Comparison of ENCODE assay signal across 8 mouse cellular contexts in genomic region chr17:47395376-47395913, GRCm38 (mm10). TPM values are rescaled to one million over a fixed set of nuclear protein-coding genes. Genes with fewer than 3 reads are reported as not detected.
A peak's percentile ranks its signal among the peaks of the same experiment; 100 is the strongest.
DNase-seq lines count a peak whose midpoint lies in the region; ATAC-seq lines count a peak whose summit lies in the region.

No protein-coding gene starts in this region.

- peak overlapping the region; percentile 44 for H3K4me3 ChIP-seq in embryonic facial prominence, embryonic 10.5 days
- peak overlapping the region; percentile 34 for H3K4me3 ChIP-seq in heart, embryonic 11.5 days (ENCODE audit: low read depth, low read length)
- peak overlapping the region; percentile 17; the same call in 1 of the 2 replicates for H3K4me3 ChIP-seq in kidney, embryonic 14.5 days (ENCODE audit: low read length)

- no peak overlapping the region for H3K27ac ChIP-seq in embryonic facial prominence, embryonic 10.5 days (replicated peaks)
- H3K27ac ChIP-seq in heart, embryonic 11.5 days (ENCODE audit: low read depth, low read length): no peak overlapping the region
- H3K27ac ChIP-seq in kidney, embryonic 14.5 days (ENCODE audit: low read depth, low read length): no peak overlapping the region

- 4% methylated on average over 20 of the region's 20 CpGs for WGBS in embryonic facial prominence, embryonic 10.5 days
- 3% methylated on average over 19 of the region's 20 CpGs for WGBS in heart, embryonic 11.5 days (ENCODE audit: insufficient replicate concordance)
- WGBS in kidney, embryonic 14.5 days: 3% methylated on average over 19 of the region's 20 CpGs

- ATAC-seq in heart, embryonic 11.5 days (replicated peaks; ENCODE audit: insufficient number of reproducible peaks, low FRiP score, low TSS enrichment): 0 out of 2 replicates have a peak, but pooled peaks have one; percentile 53
- peak; percentile 72 for ATAC-seq in kidney, embryonic 14.5 days (ENCODE audit: low FRiP score, low TSS enrichment)

- peak; percentile 34 for DNase-seq in right cerebral cortex, postnatal 14 days
- no peak for DNase-seq in right cerebral cortex, postnatal 10 days (ENCODE audit: low spot score in 2 of 2)
- DNase-seq in embryonic facial prominence, embryonic 10.5 days (ENCODE audit: low spot score): peak; percentile 69
- DNase-seq in lung, postnatal 10 days: peak; percentile 67
- DNase-seq in ovary, adult 18-20 months (ENCODE audit: low spot score): peak; percentile 35
- DNase-seq in urinary bladder, postnatal 4 days (ENCODE audit: low spot score in 2 of 2): peak; percentile 46 to 69

- H3K9me3 ChIP-seq in embryonic facial prominence, embryonic 10.5 days: peaks cover 3% of the 10 kb centered on the region; the same call in 1 of the 2 replicates
- no peaks in the 10 kb centered on the region for H3K9me3 ChIP-seq in heart, embryonic 11.5 days (replicated peaks; ENCODE audit: control insufficient read depth, low read length)
- H3K9me3 ChIP-seq in kidney, embryonic 14.5 days (ENCODE audit: control insufficient read depth, low read length): no peaks in the 10 kb centered on the region

- H3K9ac ChIP-seq in heart, embryonic 11.5 days (ENCODE audit: low read depth, low read length): peak overlapping the region; percentile 47; the same call in 1 of the 2 replicates
- H3K9ac ChIP-seq in kidney, embryonic 14.5 days (ENCODE audit: low read depth, low read length): no peak overlapping the region

- no peaks in the 10 kb centered on the region for H3K36me3 ChIP-seq in embryonic facial prominence, embryonic 10.5 days (replicated peaks)
- no peaks in the 10 kb centered on the region for H3K36me3 ChIP-seq in heart, embryonic 11.5 days (ENCODE audit: control insufficient read depth, insufficient read depth, low read length)
- H3K36me3 ChIP-seq in kidney, embryonic 14.5 days (ENCODE audit: control insufficient read depth, insufficient read depth, low read length): no peaks in the 10 kb centered on the region

- H3K4me1 ChIP-seq in embryonic facial prominence, embryonic 10.5 days: peaks cover 20% of the 10 kb centered on the region
- peaks cover 7% of the 10 kb centered on the region; the same call in 1 of the 2 replicates for H3K4me1 ChIP-seq in heart, embryonic 11.5 days (ENCODE audit: control insufficient read depth, insufficient read depth, low read length)
- peaks cover 7% of the 10 kb centered on the region; the same call in 1 of the 2 replicates for H3K4me1 ChIP-seq in kidney, embryonic 14.5 days (ENCODE audit: control insufficient read depth, insufficient read depth, low read length)

- H3K4me2 ChIP-seq in heart, embryonic 11.5 days: peak overlapping the region; percentile 65
- H3K4me2 ChIP-seq in kidney, embryonic 14.5 days (replicated peaks; ENCODE audit: low read depth, low read length): peak overlapping the region; percentile 37

- peaks cover 68% of the 10 kb centered on the region for H3K27me3 ChIP-seq in embryonic facial prominence, embryonic 10.5 days (replicated peaks; ENCODE audit: low read depth, poor library complexity, severe bottlenecking)
- H3K27me3 ChIP-seq in heart, embryonic 11.5 days (ENCODE audit: control insufficient read depth, insufficient read depth, low read length): peaks cover 28% of the 10 kb centered on the region
- H3K27me3 ChIP-seq in kidney, embryonic 14.5 days (ENCODE audit: control insufficient read depth, insufficient read depth, low read length): peaks cover 6% of the 10 kb centered on the region

RNA-seq across cellular contexts. Expression of gene Guca1a, which starts 4.9 kb away (rescaled TPM):
- 0.41 and 0.81 TPM in 2 replicates for polyA plus RNA-seq in embryonic facial prominence, embryonic 10.5 days (2016; fragmentation: Nextera tagmentation; extraction: Ambion mirVana)
- 3.3 and 4.3 TPM in 2 replicates for polyA plus RNA-seq in heart, embryonic 11.5 days (2014; fragmentation: Nextera tagmentation; extraction: Ambion mirVana)
- 2.4 and 2.8 TPM in 2 replicates for polyA plus RNA-seq in kidney, embryonic 14.5 days (2014; fragmentation: Nextera tagmentation; extraction: Ambion mirVana)

RNA-seq across cellular contexts. Expression of gene Guca1b, which starts 10.3 kb away (rescaled TPM):
- polyA plus RNA-seq in embryonic facial prominence, embryonic 10.5 days (2016; fragmentation: Nextera tagmentation; extraction: Ambion mirVana): 1.2 and 1.7 TPM in 2 replicates
- polyA plus RNA-seq in heart, embryonic 11.5 days (2014; fragmentation: Nextera tagmentation; extraction: Ambion mirVana): 1.2 and 2.5 TPM in 2 replicates
- polyA plus RNA-seq in kidney, embryonic 14.5 days (2014; fragmentation: Nextera tagmentation; extraction: Ambion mirVana): 0.46 and 0.57 TPM in 2 replicates

RNA-seq across cellular contexts. Expression of gene Mrps10, which starts 26.8 kb away (rescaled TPM):
- 90.0 and 96.0 TPM in 2 replicates for polyA plus RNA-seq in embryonic facial prominence, embryonic 10.5 days (2016; fragmentation: Nextera tagmentation; extraction: Ambion mirVana)
- polyA plus RNA-seq in heart, embryonic 11.5 days (2014; fragmentation: Nextera tagmentation; extraction: Ambion mirVana): 74.8 and 78.7 TPM in 2 replicates
- 91.2 and 98.2 TPM in 2 replicates for polyA plus RNA-seq in kidney, embryonic 14.5 days (2014; fragmentation: Nextera tagmentation; extraction: Ambion mirVana)

RNA-seq across cellular contexts. Expression of gene AI661453, which starts 41.0 kb away (rescaled TPM):
- 0.27 and 0.36 TPM in 2 replicates for polyA plus RNA-seq in embryonic facial prominence, embryonic 10.5 days (2016; fragmentation: Nextera tagmentation; extraction: Ambion mirVana)
- polyA plus RNA-seq in heart, embryonic 11.5 days (2014; fragmentation: Nextera tagmentation; extraction: Ambion mirVana): 1.2 and 1.6 TPM in 2 replicates
- 1.6 and 2.1 TPM in 2 replicates for polyA plus RNA-seq in kidney, embryonic 14.5 days (2014; fragmentation: Nextera tagmentation; extraction: Ambion mirVana)

RNA-seq across cellular contexts. Expression of gene 1700001C19Rik, which starts 41.7 kb away (rescaled TPM):
- 0.25 TPM in 1 of 2 replicates, not detected in the other for polyA plus RNA-seq in embryonic facial prominence, embryonic 10.5 days (2016; fragmentation: Nextera tagmentation; extraction: Ambion mirVana)
- polyA plus RNA-seq in heart, embryonic 11.5 days (2014; fragmentation: Nextera tagmentation; extraction: Ambion mirVana): 1.2 and 2.2 TPM in 2 replicates
- polyA plus RNA-seq in kidney, embryonic 14.5 days (2014; fragmentation: Nextera tagmentation; extraction: Ambion mirVana): 0.39 TPM in 1 of 2 replicates, not detected in the other

Comparison
In these comparisons a context has a peak if more than half of its experiments do, and no peak if none do; other contexts are left out.
1. DNase-seq: peak in right cerebral cortex, postnatal 14 days (single experiment), embryonic facial prominence, embryonic 10.5 days (single experiment), lung, postnatal 10 days (single experiment), ovary, adult 18-20 months (single experiment) and urinary bladder, postnatal 4 days (2 of 2); none in right cerebral cortex, postnatal 10 days (0 of 2).
2. Peak in every context shown above with its lines, with median percentiles within 50 percentile points of each other: H3K4me3 ChIP-seq.